Mouse (Mus musculus) R1 (cell line): ENCODE measurements around the gene Zmat5.
A peak's percentile ranks its signal among the peaks of the same experiment; 100 is the strongest.

Experiments used
- DNase-seq: peaks from one replicate; pipeline ENCODE4 v3.0.0-alpha.2; 2018; ENCODE audit warnings: low read depth, low spot score

Gene Zmat5

DNA sequence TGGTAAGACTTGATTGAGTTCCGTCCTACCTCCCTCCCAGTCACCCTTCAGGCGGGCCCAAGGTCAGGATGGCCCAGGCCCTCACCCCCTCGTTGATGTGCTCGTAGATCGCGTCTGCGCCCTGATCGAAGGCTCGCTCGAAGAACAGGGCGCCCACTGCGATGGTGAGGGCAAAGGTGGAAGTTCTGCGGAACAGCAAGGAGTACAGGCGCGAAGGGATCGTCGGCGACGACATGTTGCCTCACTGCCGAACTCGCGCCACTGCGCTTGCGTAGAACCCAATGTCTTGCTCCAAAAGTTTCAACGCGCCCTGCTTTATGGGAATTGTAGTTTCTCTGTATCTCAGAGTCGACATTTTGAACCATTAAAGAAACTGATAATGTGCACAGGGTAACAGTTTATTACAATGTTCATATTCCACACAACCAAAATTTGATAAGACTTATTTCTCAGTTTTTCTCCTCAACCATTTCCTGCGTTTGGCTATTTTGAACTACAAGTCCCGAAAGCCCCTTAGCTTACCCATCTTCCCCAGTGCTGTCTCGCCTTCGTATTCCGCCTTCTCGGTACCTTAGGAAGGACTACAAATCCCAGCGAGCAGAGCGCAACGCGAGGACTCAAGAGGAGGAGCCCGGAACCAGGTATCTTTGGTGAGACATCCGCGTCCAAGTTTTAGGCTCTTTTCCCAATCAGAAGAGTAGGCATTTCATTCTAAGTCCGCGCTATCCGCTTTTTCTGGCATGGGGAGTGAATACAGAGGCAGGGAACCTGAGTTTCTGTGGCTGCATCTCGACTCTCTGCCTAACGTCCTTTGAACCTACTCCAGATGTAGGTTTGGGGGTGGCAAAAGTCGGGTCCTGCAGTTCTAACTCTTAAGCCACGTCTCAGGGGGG, at the start of gene Zmat5, which contains the start of gene Uqcr10:
Gene Zmat5 (plus strand): TSS at position 607 of the 893 bp plus-strand sequence.
Gene Uqcr10 (minus strand): TSS at position 271 of the 893 bp plus-strand sequence.
- peak; percentile 99 for DNase-seq

DNA sequence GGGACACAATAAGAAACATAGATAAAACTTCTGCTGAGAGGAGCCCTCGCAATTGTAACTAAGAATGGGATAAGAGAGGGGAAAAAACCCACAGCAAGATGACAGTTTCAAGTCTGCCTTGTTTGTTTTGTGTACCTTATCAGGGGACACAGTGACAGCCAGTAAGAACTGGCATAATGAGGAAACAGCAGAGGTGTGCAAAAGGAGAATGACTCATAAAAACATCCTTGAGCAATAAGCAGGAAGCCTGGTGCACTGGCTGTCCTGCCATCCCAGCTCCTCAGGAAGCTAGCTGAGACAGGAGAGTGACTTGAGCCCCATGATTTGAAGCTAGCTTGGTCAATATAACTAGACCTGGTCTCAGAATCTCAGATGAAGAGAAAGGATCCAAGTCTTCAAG, 44.7 kb upstream of the Zmat5 start:
- no peak for DNase-seq

DNA sequence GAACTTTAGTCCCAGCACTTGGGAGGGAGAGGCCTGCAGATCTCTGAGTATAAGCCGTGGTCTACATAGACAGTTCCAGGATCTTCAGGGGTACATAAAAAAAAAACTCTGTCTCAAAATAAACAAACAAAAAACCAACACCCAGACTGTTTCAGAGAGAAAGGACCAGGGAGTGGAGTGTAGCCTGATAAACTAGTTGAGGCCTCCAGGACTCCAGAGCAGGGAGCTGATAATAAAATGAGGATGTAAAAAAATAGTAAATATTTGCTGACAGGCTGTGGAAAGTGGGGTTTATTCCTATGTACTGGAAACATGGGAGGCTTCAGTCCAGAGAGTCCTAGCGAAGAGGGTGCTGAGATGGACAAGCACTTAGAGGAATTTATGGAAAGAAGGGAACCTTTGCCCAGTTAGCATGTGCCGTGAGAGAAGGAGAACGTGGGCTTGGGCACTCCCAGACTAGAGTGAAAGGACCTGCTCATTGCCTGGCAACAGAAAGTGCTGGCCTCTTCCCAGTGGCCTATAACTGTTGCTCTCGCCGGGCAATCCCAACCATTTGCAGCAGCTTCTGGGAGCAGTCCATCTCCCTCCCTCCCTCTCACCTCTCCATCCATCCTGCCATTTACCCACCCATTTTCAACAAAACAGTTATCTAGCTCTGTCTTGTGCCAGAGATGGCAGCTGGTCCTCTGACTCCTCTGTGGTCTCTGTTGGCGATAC, 44.0 kb upstream of the Zmat5 start:
- no peak for DNase-seq

DNA sequence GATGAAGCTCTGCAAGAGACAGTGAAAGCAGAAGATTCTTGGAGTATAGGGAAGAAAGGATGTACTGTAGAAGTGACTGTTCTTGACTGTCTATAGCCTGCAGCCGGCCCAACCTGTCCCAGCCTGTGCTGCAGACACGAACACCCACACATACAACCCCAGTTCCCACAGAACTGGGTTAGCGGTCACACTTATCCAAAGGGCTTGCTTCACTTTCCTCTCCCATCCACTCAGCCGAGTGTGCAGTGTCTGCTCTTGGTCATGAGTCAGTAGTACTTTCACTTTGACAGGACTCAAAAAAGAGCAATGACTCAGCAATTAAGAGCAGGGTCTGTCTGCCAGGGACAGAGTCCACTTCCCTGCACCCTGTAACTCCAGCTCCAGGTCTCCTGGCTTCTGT, 43.2 kb upstream of the Zmat5 start:
- DNase-seq, result peak; percentile 29

DNA sequence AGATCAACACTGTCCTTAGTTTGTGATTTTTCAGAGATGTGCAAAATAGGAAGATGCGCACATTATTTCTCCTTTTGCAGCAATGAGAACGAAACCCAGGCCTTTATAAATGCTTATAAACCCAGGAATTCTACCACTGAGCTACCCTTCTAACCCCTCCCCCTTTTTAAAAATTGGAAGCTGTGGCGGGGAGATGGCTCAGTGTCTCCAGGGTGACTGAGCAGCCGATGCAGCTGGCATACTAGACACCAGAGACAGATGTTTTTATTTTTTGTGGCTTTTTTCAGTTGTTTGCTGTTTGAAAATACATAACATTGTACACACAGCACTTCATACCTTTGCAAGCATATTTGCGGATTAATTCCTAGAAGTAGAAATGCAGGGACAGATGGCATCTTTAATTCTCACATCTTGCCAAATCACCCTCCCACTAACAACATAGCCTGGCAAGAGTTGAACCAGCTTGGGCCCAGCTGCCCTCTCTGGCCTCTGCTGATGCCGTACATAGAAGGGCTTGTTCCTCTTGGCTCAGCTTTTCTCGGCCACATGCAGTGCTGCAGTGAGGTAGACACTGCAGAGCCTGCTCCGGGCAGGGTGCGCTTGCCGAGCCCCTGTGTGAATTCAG, 42.5 kb upstream of the Zmat5 start:
- no peak for DNase-seq

DNA sequence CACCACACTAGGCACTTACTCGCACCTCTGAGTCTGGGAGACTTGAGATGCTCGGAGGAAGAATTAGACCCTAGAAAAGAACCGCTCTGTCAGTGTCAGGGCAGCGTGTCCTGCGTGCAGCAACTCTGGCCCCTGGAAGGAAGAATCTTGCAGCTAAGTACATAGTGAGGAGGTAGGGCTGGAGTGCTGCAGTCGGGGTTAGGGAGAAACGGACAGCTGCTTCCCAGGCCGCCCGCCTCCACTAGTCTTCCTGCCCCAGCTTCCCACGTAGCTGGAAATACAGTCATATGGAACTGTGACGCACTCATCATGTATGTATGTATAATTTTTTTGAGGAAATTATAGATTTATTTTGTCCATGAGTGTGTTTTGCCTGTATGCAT, 42.0 kb upstream of the Zmat5 start:
- peak; percentile 38 for DNase-seq

DNA sequence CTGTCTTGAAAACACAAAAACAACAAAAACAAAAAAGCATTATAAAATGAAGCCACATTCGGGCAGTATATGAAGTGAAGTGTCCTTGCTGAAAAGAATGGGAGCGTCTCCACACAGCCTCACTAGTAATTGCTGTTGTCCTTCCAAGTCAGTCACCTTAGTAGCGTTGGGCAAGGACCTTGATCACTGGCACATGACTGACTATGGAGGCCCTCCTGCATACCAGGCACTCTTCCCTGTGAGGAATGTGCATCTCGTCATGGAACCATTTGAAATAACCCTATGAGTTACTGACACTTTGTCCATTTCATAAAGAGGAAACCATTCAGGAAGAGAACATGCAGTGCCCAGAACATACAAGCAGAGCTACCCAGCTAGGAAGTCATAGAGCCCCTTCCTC, 32.7 kb upstream of the Zmat5 start:
- no peak for DNase-seq

DNA sequence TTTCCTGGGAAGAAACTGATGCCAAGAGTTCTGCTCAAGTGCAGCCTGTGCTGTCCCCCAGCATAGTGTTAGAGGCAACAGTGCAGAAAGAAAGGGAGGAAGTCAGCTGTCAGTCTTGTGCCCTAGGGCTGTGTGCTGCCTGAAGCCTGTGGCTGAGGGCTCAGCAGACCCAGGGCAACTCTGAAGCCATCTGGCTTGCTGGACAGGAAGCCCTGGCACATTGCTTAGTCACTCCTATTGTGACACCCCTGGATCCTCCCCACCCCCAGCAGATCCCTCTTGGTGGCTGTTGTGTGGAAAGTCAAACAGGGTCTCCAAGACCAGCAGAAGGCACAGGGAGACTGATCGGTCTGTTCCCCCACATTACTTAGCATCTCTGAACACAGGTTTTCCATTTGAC, 29.9 kb upstream of the Zmat5 start:
- no peak for DNase-seq

DNA sequence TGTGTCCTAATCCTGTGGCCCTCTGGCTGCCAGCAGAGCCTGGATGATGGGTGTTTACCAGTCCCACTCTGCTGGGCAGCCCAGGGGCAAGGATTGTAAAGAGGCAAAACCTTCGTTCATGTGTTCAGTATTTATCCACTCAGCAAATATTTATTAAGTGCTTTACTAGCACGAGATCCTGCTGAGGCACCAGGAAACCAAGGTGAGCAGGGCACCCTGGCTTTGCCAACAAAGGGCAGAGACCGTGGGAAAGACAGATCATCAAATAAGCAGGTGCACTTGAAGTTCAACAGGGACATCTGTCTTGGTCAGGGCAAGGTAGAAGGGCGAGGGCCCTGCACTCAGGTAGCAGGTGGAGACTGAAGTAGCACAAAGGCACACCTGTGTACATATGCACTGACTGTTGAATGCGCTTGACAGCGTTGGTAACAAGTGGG, 29.3 kb upstream of the Zmat5 start:
- DNase-seq, result no peak

DNA sequence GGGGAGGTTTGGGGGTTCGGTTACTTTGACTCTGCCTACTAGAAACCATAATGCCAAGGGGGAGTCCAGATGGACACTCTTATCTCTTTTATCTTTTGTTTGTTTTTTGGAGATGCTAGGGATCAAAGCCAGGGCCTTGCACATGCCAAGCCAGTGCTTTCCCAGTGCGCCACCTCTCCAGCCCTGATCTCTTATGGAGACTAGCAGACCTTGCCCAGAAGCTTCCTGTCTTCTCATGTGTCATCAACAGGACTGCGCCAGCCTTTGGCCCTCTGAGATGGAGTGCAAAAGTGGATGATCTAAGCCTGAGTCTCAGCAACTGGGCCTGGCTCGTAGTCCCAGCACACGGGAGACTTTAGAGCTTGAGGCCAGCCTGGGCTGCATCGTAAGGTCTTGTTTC, 28.8 kb upstream of the Zmat5 start:
- no peak for DNase-seq

DNA sequence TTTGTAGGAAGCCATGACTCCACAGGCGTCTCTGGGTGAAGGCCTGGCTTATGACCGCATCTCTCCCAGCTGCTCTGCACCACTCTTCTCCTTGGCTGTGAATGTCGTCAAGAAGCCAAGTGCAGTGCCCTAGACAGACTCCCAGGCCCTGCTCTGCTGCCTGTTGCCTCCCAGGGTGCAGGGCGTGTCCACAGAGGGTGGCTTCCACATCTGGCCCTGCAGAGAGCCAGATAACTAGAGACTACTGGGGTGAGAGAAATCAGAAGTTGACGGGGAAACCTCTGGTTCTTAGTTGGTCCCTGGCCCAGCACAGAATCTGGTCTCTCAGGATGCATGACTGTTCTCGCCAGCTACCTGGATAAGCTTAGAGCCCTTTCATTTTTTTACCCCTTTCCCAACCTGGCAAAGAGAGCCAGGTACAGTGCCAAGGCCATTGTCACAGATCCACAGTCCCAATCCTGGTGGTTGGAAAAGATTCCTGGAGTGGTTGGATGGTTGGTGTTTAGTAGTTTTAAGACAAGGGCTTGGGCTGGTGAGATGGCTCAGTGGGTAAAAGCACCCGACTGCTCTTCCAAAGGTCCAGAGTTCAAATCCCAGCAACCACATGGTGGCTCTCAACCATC, 27.1 kb upstream of the Zmat5 start:
- DNase-seq, result no peak

DNA sequence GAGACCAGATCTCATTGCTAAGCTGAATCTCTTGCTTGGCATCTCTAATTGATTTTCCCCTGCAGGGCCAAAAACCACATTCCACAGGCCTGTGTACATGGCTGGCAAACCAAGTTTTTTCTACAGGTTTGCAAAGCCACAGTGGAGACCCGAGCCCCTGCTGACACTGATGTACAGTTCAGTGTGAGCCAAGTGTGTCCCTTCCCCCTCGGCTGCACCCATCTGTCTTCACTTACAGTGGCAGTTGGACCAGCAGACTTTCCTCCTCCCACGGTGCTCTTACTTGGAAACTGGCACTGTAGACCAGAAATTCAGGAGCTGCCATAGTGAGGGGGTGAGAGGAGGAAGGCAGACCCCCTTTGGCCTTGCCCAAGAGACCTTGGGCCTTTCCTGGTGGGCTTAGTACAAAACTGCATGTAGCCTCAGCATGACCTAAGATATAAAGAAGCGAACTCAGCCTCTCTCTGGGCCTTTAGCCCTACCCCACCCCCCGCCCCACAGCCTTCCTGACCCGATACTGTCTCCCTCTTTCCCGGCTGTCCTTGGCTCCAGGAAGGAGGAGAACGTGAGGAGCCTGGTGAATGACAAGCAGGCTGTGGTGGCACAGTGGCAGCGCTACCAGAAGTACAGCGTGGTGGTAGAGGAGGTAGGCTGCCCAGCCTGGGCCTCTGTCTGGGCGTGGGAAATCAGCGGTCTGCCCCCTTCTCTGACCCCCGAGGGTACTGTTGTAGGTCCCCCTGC, 25.6 kb upstream of the Zmat5 start:
- no peak for DNase-seq

DNA sequence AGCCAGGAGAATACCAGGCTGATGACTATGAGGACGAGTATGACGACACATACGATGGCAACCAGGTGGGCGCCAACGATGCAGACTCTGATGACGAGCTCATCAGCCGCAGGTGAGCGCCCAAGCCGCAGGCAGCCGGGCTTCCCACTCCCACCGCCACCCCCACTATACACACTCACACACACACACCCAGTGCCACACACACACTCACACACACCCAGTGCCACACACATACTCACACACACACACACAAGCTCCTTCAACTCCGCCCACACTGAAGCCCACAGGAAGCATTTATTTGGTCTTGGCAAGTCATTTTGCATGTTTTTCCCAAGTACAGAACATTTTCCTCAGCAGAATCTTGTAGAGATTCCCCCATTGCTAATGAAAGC, 25.0 kb upstream of the Zmat5 start:
- no peak for DNase-seq

DNA sequence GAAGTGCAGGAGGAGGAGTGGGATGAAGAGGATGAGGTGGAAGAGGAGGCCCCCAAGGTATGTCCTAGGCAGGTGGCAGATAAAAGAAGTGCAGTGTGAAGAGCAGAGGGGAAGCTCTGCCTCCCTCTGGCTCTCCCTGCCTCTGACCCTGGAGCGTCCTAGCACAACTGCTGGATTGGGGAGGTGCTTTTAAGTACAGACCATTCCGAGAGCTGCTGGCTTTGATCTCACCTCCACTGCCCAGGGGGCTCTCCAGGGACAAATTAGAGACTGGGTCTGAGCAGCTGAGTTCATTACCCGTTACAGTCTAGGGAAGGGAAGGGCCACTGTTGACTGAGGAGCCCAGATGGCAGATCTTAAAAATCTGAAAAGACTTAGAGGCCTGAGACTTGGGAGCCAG, 24.4 kb upstream of the Zmat5 start:
- no peak for DNase-seq

DNA sequence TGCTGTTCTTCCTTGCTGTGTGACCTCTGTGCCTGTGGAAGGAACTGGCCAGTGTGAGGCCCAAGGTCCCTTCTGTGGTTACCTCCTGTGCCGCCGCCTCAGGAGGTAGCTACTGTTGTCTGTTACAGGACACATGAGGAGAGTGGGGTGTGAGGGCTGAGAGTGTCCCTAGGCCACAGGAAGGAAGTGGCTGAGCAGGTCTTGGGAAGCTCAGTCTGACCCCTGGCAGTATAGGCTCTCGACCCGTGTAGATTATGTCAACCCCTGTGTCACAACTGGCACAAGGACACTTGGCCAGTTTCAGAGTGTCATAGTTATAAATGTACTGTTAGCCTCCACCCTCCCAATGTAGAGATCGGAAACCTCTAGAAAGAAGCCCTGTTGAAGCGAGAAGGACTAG, 21.0 kb upstream of the Zmat5 start:
- no peak for DNase-seq

DNA sequence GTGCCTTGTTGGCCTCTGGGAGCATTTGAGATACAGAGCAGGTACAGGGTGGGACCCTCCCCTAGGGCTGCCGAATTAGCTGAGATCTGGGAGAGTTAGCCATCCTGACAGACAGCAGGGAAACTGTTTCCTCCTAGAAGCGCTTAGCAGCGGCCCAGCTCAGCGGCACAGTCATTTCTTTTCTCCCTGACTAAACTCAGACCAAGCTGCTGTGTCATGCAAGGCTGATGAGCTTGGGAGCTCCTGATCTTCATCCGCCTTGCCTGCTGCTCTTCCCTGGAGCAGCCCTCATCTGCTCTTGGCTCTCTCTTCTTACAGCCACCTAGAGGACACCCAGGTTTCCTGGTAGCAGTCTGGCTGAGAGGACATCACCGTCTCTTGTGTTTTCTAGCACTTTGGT, 20.3 kb upstream of the Zmat5 start:
- DNase-seq, result no peak

DNA sequence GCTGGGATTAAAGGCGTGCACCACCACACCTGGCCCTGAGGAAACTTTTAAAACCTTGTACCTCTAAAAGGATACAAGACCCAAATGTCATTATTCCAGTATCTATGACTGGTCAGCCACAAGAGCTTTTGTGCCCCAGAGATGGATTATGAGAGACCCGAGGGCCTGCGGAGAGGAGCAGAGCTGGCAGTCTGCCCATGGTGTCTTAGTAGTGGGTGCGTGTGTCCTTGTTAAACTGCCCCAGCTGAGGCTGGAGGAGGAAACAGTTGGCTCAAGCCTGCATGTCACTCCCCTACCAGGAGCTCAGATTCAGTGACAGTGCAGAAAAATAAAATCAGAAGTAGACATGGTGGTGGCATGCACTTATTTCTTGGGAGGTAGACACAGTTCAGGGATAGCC, 19.4 kb upstream of the Zmat5 start:
- DNase-seq, result no peak

DNA sequence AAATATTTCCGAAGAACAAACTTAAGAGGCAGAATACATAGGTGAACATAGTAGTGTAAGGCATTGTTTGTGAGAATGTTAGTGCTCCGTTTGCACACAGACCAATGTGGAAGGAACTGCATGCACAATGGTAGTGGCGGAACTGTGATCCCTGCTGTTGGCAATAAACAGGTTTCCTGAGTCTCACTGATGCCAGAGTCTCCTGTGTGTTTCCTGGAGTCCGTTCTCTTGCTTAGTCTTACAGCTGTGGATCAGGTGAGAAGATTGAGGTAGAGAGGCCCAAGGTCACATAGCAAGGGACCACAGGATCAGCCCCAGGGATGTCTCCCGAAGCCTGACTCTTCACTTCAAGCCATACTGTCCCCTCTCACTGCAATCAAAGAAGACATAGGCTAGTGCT, 19.0 kb upstream of the Zmat5 start:
- no peak for DNase-seq

DNA sequence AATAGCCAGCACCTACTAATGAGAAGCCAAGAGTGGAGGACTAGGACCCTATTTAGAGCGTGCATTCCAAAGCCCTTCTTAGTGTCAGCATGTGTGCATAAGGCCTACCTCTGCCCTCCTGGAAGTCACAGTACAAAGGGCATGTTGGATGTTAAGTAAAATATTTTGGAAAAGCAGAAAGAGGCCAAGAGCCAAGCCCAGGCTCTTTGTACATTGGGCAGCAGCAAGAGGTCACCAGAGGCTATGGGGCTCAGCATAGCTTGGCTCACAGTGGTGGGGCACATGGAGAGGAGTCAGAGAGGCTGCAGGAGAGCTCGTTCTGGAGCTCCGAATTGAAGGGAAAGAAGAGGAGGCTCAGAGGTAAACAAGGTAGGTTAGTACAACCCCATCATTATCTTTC, 17.5 kb upstream of the Zmat5 start:
- DNase-seq, result no peak

DNA sequence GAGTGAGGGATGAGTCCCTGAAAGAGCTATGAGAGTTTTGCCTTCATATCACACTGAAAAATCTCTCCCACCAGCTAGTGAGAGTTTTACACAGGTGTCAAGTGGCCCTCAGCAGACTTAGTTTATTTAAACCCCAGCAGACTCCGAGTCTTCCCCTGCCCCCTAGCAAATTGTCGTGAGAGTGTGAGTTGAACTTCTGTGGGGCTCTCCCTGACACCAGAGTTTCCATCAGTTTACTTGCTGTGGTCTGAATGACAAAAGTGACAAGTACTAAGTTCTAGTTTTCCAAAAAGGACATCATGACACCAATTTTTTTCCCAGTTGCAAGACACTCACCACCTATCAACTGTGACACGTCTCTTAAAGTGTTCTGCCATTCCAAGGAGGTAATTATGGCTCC, 16.6 kb upstream of the Zmat5 start:
- no peak for DNase-seq

DNA sequence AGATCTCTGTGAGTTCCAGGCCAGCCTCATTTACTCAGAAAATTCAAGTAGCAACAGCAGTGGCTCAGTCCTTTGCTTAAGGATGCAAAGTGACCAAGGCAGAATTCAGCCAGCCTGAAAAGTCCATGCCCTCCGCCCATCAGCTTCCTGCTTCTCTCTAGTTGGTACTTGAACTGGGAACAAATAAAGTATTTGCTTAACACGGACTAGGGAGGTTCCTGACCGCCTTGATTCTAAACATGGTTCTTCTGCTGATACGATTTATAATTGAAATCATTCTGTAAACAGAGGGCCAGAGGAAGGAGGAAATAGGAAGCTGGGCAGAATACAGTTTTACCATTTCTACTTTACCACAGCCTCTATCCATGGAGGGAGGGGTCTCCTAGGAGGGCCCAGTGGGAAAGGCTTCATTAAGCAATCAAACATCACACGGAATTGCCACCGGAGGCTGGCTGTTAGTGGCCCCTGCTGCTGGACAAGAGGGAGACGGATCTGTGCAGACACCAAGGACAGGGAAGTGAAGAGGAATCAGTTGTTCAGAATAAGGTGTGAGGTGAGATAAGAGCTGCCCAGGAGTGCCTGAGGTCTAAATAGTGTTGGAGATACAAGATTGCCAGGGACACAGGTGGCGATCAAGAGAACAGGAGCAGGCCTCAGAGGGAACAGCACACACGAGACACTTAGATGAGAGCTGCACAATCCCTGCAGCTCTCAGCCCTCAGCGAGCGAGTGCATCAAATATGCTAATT, 15.7 kb upstream of the Zmat5 start:
- no peak for DNase-seq
